Mouse (Mus musculus): Measurements from ENCODE around the gene Klhl21. TPM values are rescaled to one million over a fixed set of nuclear protein-coding genes. Genes with fewer than 3 reads are reported as not detected.

Klhl21 gene
- total and polyA plus RNA-seq, 2 experiments from 2014 or later: 4.1 to 13.2 TPM

- ATAC-seq (ENCODE audit: low FRiP score): no peak
- H3K27ac ChIP-seq (ENCODE audit: low read depth, low read length): no peak overlapping the region
- H3K4me3 ChIP-seq (ENCODE audit: low read depth, low read length): no peak overlapping the region
- H3K4me2 ChIP-seq (ENCODE audit: low read depth, low read length, poor library complexity, severe bottlenecking): no peak overlapping the region
- 66% methylated on average over 10 of the region's 10 CpGs for WGBS
- no peaks in the 10 kb centered on the region for H3K9me3 ChIP-seq (ENCODE audit: low read length)
- H3K27me3 ChIP-seq (ENCODE audit: insufficient read depth, low read length): no peaks in the 10 kb centered on the region
- no peak overlapping the region for H3K9ac ChIP-seq (replicated peaks; ENCODE audit: low read length, poor library complexity, severe bottlenecking)
- peaks cover 25% of the 10 kb centered on the region for H3K36me3 ChIP-seq (ENCODE audit: insufficient read depth, low read length)
- peak; percentile 82 for TF ChIP-seq CTCF (IDR thresholded peaks at IDR 0.05)
- DNase-seq (ENCODE audit: low spot score): peak; percentile 68
- no peaks in the 10 kb centered on the region for H3K4me1 ChIP-seq (ENCODE audit: insufficient read depth, low read length)
Observed at GRCm38 (mm10) chr4:151972221-151972967, 36.2 kb upstream of the Klhl21 start.

DNA sequence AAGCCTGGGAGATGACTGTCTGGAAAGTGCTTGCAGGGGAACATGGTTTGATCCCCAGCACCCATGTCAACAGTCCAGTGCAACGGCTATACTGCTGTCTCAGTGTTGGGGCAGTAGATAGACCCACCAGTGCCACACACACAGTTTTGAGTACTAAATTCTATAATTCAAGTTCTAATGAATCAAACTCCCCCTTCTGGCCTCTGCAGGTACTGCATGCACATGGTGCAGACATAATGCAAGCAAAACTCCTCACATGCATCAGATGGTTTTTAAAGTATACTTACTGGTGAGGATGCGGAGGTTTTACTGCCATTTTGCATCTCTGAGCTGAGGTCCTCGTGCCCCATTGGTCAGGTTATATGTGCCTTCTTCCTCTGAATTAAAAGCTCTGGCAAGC, 33.2 kb upstream of the Klhl21 start:
- no peaks in the 10 kb centered on the region for H3K27me3 ChIP-seq (ENCODE audit: insufficient read depth, low read length)
- no peak overlapping the region for H3K4me2 ChIP-seq (ENCODE audit: low read depth, low read length, poor library complexity, severe bottlenecking)
- H3K9me3 ChIP-seq (ENCODE audit: low read length): no peaks in the 10 kb centered on the region
- ATAC-seq (ENCODE audit: low FRiP score): no peak
- peak; percentile 52 for DNase-seq (ENCODE audit: low spot score)
- 95% methylated on average over 3 of the region's 3 CpGs for WGBS
- no peak overlapping the region for H3K27ac ChIP-seq (ENCODE audit: low read depth, low read length)
- H3K9ac ChIP-seq (replicated peaks; ENCODE audit: low read length, poor library complexity, severe bottlenecking): no peak overlapping the region
- H3K4me3 ChIP-seq (ENCODE audit: low read depth, low read length): no peak overlapping the region
- TF ChIP-seq CTCF (IDR thresholded peaks at IDR 0.05): peak; percentile 77
- H3K36me3 ChIP-seq (ENCODE audit: insufficient read depth, low read length): peaks cover 26% of the 10 kb centered on the region
- H3K4me1 ChIP-seq (ENCODE audit: insufficient read depth, low read length): no peaks in the 10 kb centered on the region

GRCm38 (mm10) chr4:151977748-151978147, 30.9 kb upstream of the Klhl21 start:
- DNase-seq (ENCODE audit: low spot score) (peak; percentile 86), ATAC-seq (ENCODE audit: low FRiP score) (peak; percentile 28; the same call in 1 of the 2 replicates)
- no peaks in the 10 kb centered on the region for H3K4me1 ChIP-seq (ENCODE audit: insufficient read depth, low read length)
- peaks cover 30% of the 10 kb centered on the region for H3K36me3 ChIP-seq (ENCODE audit: insufficient read depth, low read length)
- 35% methylated on average over 10 of the region's 10 CpGs for WGBS
- peak; percentile 94 for TF ChIP-seq CTCF (IDR thresholded peaks at IDR 0.05)
- H3K27me3 ChIP-seq (ENCODE audit: insufficient read depth, low read length): no peaks in the 10 kb centered on the region
- no peak overlapping the region for H3K4me3 ChIP-seq (ENCODE audit: low read depth, low read length)
- H3K9ac ChIP-seq (replicated peaks; ENCODE audit: low read length, poor library complexity, severe bottlenecking): no peak overlapping the region
- H3K9me3 ChIP-seq (ENCODE audit: low read length): no peaks in the 10 kb centered on the region
- H3K27ac ChIP-seq (ENCODE audit: low read depth, low read length): 0 out of 2 replicates have a peak overlapping the region, but pooled peaks have one; percentile 52
- no peak overlapping the region for H3K4me2 ChIP-seq (ENCODE audit: low read depth, low read length, poor library complexity, severe bottlenecking)

- Histone ChIP-seq H3K27ac (ENCODE audit: low read depth, low read length) (no peak overlapping the region), H3K4me3 (ENCODE audit: low read depth, low read length) (no peak overlapping the region), H3K4me1 (ENCODE audit: insufficient read depth, low read length) (no peaks in the 10 kb centered on the region), H3K27me3 (ENCODE audit: insufficient read depth, low read length) (no peaks in the 10 kb centered on the region), H3K36me3 (ENCODE audit: insufficient read depth, low read length) (peaks cover 19% of the 10 kb centered on the region), H3K9ac (replicated peaks; ENCODE audit: low read length, poor library complexity, severe bottlenecking) (no peak overlapping the region), H3K9me3 (ENCODE audit: low read length) (no peaks in the 10 kb centered on the region), H3K4me2 (ENCODE audit: low read depth, low read length, poor library complexity, severe bottlenecking) (no peak overlapping the region)
- DNase-seq (ENCODE audit: low spot score): peak; percentile 34
- peak; percentile 61 for TF ChIP-seq CTCF (IDR thresholded peaks at IDR 0.05)
- WGBS: 79% methylated on average over 8 of the region's 8 CpGs
- ATAC-seq (ENCODE audit: low FRiP score): no peak
Observed at GRCm38 (mm10) chr4:151980699-151981098, 27.9 kb upstream of the Klhl21 start.

- ATAC-seq (ENCODE audit: low FRiP score): peak; percentile 53
- no peaks in the 10 kb centered on the region for H3K4me1 ChIP-seq (ENCODE audit: insufficient read depth, low read length)
- peak overlapping the region; percentile 32; the same call in 1 of the 2 replicates for H3K27ac ChIP-seq (ENCODE audit: low read depth, low read length)
- H3K27me3 ChIP-seq (ENCODE audit: insufficient read depth, low read length): no peaks in the 10 kb centered on the region
- TF ChIP-seq CTCF (IDR thresholded peaks at IDR 0.05): peak; percentile 99
- WGBS: 6% methylated on average over 5 of the region's 5 CpGs
- H3K4me2 ChIP-seq (ENCODE audit: low read depth, low read length, poor library complexity, severe bottlenecking): no peak overlapping the region
- H3K9ac ChIP-seq (replicated peaks; ENCODE audit: low read length, poor library complexity, severe bottlenecking): no peak overlapping the region
- H3K9me3 ChIP-seq (ENCODE audit: low read length): no peaks in the 10 kb centered on the region
- peaks cover 19% of the 10 kb centered on the region for H3K36me3 ChIP-seq (ENCODE audit: insufficient read depth, low read length)
- DNase-seq (ENCODE audit: low spot score): peak; percentile 82
- H3K4me3 ChIP-seq (ENCODE audit: low read depth, low read length): no peak overlapping the region
Observed at GRCm38 (mm10) chr4:151981363-151981762, 27.2 kb upstream of the Klhl21 start.

GRCm38 (mm10) chr4:151983043-151983442, 25.6 kb upstream of the Klhl21 start:
- ATAC-seq (ENCODE audit: low FRiP score) (no peak), DNase-seq (ENCODE audit: low spot score) (no peak)
- Histone ChIP-seq H3K4me3 (ENCODE audit: low read depth, low read length) (no peak overlapping the region), H3K27me3 (ENCODE audit: insufficient read depth, low read length) (no peaks in the 10 kb centered on the region), H3K4me2 (ENCODE audit: low read depth, low read length, poor library complexity, severe bottlenecking) (no peak overlapping the region), H3K9ac (replicated peaks; ENCODE audit: low read length, poor library complexity, severe bottlenecking) (no peak overlapping the region), H3K4me1 (ENCODE audit: insufficient read depth, low read length) (peaks cover 4% of the 10 kb centered on the region; the same call in 1 of the 2 replicates), H3K9me3 (ENCODE audit: low read length) (no peaks in the 10 kb centered on the region), H3K36me3 (ENCODE audit: insufficient read depth, low read length) (peaks cover 13% of the 10 kb centered on the region), H3K27ac (ENCODE audit: low read depth, low read length) (no peak overlapping the region)
- TF ChIP-seq CTCF (IDR thresholded peaks at IDR 0.05): no peak
- WGBS: 64% methylated on average over 17 of the region's 17 CpGs

Data from midbrain, postnatal 0 days (tissue).